Mouse (Mus musculus) bone marrow, adult 2 months (tissue): ENCODE data around the gene Slc25a5.

Experiments
- CTCF ChIP-seq: fragments of 200-500 bp; IDR thresholded peaks from 2 replicates; pipeline ENCODE4 v1.5.1; 2011; ENCODE audit warnings: low read length, control low read depth; ENCODE audit not compliant: control insufficient read depth, insufficient read depth
- POLR2A ChIP-seq: fragments of 200-500 bp; IDR thresholded peaks from 2 replicates; pipeline ENCODE4 v1.6.1; 2011; ENCODE audit warnings: low read depth, mild to moderate bottlenecking, control low read depth, low read length, borderline replicate concordance; ENCODE audit not compliant: control insufficient read depth

- TF ChIP-seq CTCF (no peak), POLR2A (no peak)
These were observed 46.1 kb upstream of the Slc25a5 start for GRCm38 (mm10) chrX:36749281-36749785.
